Mouse (Mus musculus): ENCODE data around the gene Egfl7. TPM values are rescaled to one million over a fixed set of nuclear protein-coding genes. Genes with fewer than 3 reads are reported as not detected.

Gene Egfl7
- polyA plus RNA-seq, 1 experiment from 2014 or later, result 76.5 TPM

DNA sequence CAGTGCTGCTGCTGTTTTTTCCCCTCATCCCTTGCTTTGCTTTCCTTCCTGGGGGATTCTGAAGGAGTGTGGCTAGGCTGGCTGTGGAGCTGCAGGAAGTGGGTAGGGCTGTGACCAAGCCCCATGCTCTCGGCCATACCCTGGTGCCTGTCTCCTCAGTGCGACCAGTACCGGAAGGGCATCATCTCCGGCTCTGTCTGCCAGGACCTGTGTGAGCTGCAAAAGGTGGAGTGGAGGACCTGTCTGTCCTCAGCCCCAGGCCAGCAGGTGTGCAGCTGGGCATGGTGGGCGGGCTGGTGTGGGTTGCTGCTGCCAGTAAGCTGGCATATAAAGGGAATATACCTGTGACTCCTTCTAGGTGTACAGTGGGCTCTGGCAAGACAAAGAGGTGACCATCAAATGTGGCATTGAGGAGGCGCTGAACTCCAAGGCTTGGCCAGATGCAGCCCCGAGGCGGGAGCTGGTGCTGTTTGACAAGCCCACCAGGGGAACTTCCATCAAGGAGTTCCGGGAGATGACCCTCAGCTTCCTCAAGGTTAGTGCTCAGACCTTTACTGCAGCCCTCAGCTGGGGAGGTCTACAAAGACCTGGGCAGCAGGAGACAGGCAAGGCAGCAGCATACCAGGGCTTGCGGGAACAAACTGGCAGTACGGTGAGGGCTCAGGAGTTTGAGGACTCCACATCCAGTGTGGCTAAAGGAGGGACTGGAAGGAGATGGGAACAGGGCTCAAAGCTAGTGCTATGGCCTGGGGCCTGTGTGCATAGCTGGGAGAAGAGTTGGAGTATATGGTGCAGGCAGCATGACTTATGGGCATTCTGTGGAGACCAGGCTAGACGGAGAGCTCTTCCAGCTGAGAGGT lies 55.0 kb downstream of the Egfl7 start:
- Histone ChIP-seq H3K9me3 (replicated peaks) (no peaks in the 10 kb centered on the region), H3K27ac (replicated peaks) (no peak overlapping the region; the same call in 1 of the 2 replicates), H3K27me3 (replicated peaks) (no peaks in the 10 kb centered on the region), H3K36me3 (peaks cover 42% of the 10 kb centered on the region), H3K4me2 (no peak overlapping the region), H3K9ac (replicated peaks) (no peak overlapping the region), H3K4me1 (peaks cover 90% of the 10 kb centered on the region), H3K4me3 (replicated peaks) (no peak overlapping the region)
- WGBS, result 71% methylated on average over 12 of the region's 12 CpGs
- ATAC-seq (ENCODE audit: low FRiP score), result no peak

DNA sequence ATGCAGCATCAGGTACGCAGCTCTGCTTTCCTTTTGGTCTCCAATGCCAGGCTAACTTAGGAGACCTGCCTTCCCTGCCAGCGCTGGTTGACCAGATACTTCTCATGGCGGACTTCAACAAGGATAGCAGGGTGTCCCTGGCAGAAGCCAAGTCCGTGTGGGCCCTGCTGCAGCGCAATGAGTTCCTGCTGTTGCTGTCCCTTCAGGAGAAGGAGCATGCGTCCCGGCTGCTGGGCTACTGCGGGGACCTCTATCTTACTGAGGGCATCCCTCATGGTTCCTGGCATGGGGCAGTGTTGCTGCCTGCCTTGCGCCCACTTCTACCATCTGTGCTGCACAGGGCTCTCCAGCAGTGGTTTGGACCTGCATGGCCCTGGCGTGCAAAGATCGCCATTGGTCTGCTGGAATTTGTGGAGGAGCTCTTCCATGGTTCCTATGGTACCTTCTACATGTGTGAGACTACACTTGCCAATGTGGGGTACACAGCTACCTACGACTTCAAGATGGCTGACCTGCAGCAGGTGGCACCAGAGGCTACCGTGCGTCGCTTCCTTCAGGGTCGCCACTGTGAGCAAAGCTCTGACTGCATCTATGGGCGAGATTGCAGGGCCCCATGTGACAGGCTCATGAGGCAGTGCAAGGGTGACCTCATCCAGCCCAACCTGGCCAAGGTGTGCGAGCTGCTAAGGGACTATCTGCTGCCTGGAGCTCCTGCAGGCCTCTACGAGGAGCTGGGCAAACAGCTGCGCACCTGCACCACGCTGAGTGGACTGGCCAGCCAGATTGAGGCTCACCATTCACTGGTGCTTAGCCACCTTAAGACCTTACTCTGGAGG lies 55.9 kb downstream of the Egfl7 start:
- H3K4me1 ChIP-seq, result peaks cover 82% of the 10 kb centered on the region

DNA sequence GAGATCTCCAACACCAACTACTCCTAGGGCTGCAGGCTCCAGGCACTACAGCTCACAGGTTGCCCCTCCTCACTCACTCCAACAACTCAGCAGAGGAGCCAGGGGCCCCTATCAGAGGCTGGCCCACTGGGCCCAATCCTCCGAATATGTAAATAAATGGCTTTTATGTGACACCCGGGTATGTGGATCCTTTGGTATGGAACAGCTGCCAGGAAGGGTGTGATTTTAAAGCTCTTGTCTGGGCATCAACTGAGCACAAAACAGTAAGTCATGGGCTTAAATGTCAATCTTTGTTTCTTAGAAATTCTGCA lies 56.5 kb downstream of the Egfl7 start:
- no peaks in the 10 kb centered on the region for H3K27me3 ChIP-seq (replicated peaks)
- no peak for ATAC-seq (ENCODE audit: low FRiP score)
- peaks cover 76% of the 10 kb centered on the region for H3K4me1 ChIP-seq
- no peak overlapping the region for H3K9ac ChIP-seq (replicated peaks)
- H3K27ac ChIP-seq (replicated peaks), result no peak overlapping the region
- H3K4me2 ChIP-seq, result no peak overlapping the region
- no peak overlapping the region for H3K4me3 ChIP-seq (replicated peaks)
- H3K9me3 ChIP-seq (replicated peaks), result no peaks in the 10 kb centered on the region
- 34% methylated on average over 2 of the region's 2 CpGs for WGBS
- H3K36me3 ChIP-seq, result peaks cover 42% of the 10 kb centered on the region

More for the DNA sequence above, 55.9 kb downstream of the Egfl7 start:
- no peaks in the 10 kb centered on the region for H3K27me3 ChIP-seq (replicated peaks)
- H3K27ac ChIP-seq (replicated peaks), result no peak overlapping the region
- 82% methylated on average over 21 of the region's 21 CpGs for WGBS
- no peak overlapping the region for H3K4me3 ChIP-seq (replicated peaks)
- no peak overlapping the region for H3K4me2 ChIP-seq
- ATAC-seq (ENCODE audit: low FRiP score), result no peak
- peaks cover 42% of the 10 kb centered on the region for H3K36me3 ChIP-seq
- H3K9ac ChIP-seq (replicated peaks), result no peak overlapping the region
- no peaks in the 10 kb centered on the region for H3K9me3 ChIP-seq (replicated peaks)

DNA sequence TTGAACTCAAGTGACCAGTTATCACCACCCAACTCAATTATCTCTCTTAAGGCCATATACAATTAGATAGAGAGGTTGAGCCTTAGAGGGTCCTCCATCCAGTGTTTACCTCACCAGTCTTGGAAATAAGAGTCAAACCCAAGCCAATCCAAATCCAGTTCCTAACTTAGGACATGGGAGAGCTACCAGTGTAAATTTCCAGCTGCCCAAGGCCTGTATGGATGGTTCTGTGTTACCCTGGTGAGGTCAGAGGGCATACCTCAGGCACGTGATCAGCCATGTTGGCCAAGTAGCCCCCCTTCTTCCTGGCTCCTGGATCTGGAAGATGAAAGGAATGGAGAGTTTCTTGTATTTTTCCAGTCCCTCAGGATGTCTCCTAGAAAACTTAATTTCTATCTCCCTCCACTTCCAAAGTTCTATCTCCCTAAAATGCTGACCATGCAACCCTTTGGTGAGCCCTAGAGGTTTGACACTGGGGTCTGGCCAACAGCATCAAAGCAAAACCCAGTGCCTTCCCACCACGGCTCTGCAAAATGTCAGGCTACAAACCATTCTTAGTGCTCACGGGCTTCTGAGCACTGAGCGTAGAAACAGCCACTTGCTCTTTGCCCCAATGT lies 57.6 kb downstream of the Egfl7 start:
- Histone ChIP-seq H3K9ac (replicated peaks) (no peak overlapping the region), H3K27me3 (replicated peaks) (no peaks in the 10 kb centered on the region), H3K27ac (replicated peaks) (no peak overlapping the region), H3K36me3 (peaks cover 42% of the 10 kb centered on the region), H3K9me3 (replicated peaks) (no peaks in the 10 kb centered on the region), H3K4me2 (peak overlapping the region; percentile 72; the same call in 1 of the 2 replicates), H3K4me3 (replicated peaks) (no peak overlapping the region), H3K4me1 (peaks cover 65% of the 10 kb centered on the region)
- 90% methylated on average over 4 of the region's 4 CpGs for WGBS
- no peak for ATAC-seq (ENCODE audit: low FRiP score)

DNA sequence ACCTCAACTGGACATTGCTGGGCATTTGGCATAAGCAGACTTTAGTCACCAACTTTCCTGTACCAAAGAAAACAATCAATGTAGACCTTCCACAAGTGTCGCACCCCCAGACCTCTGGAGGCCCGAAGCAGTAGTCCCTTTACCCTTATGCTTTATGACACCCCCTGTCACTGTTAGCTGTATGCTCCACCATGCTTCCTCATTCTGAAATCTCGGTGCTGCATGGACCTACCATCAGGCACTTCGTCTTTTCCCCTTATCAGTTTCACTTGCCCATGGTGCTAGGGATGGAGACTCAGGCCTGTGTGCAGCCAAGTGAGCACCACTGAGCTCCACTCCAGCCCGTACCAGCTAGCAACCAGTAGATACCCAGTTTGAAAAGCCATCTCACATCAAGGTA lies 58.2 kb downstream of the Egfl7 start:
- H3K9ac ChIP-seq (replicated peaks), result no peak overlapping the region
- H3K36me3 ChIP-seq, result peaks cover 42% of the 10 kb centered on the region
- ATAC-seq (ENCODE audit: low FRiP score), result no peak
- no peaks in the 10 kb centered on the region for H3K9me3 ChIP-seq (replicated peaks)
- H3K4me2 ChIP-seq, result peak overlapping the region; percentile 72
- 84% methylated on average over 5 of the region's 5 CpGs for WGBS
- peaks cover 59% of the 10 kb centered on the region for H3K4me1 ChIP-seq
- H3K27me3 ChIP-seq (replicated peaks), result no peaks in the 10 kb centered on the region
- peak overlapping the region; percentile 83; the same call in 1 of the 2 replicates for H3K4me3 ChIP-seq (replicated peaks)
- no peak overlapping the region for H3K27ac ChIP-seq (replicated peaks)

DNA sequence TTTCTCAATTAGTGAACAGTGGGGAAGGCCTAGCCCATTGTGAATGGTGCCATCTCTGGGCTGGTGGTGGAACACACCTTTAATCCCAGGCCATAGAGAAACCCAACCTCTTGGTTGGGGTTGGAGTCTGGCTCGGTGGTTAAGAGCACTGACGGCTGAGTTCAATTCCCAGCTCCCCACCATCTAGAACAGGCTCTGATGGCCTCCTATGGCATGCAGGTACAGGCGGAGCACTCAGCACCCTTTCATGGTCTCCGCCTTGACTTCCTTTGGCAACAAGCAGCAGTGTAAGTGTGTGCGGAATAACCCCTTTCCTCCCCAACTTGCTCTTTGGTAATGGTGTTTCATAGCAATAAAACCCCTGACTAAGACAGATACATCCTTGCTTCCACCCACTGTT lies 58.8 kb downstream of the Egfl7 start:
- peaks cover 42% of the 10 kb centered on the region for H3K36me3 ChIP-seq
- 71% methylated on average over 5 of the region's 5 CpGs for WGBS
- no peak for ATAC-seq (ENCODE audit: low FRiP score)

DNA sequence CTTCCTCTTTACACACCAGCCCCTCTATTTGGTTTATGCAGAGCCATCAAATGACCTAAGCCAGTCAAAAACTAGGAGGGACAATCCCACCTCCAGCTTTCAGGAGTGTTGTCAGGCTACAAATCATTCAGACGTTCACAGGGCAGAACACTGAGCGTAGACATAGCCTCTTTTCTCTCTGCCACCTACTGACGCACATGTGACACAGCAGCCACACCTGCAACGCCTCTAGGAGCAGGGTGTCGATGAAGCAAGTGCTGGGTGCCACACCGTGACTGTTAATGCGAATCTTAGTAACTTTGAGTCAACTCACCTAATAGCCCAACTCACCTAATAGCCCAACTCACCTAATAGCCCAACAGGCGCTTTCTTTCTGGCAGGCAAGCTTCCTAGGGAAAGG lies 59.3 kb downstream of the Egfl7 start:
- peak overlapping the region; percentile 72 for H3K4me2 ChIP-seq
- ATAC-seq (ENCODE audit: low FRiP score), result peak; percentile 58; the same call in 1 of the 2 replicates
- 5% methylated on average over 8 of the region's 8 CpGs for WGBS

More for the DNA sequence above, 58.8 kb downstream of the Egfl7 start:
- Histone ChIP-seq H3K27me3 (replicated peaks) (no peaks in the 10 kb centered on the region), H3K27ac (replicated peaks) (no peak overlapping the region), H3K4me2 (peak overlapping the region; percentile 72), H3K9ac (replicated peaks) (0 out of 2 replicates have a peak overlapping the region, but pooled peaks have one; percentile 88), H3K4me3 (replicated peaks) (peak overlapping the region; percentile 83), H3K4me1 (peaks cover 54% of the 10 kb centered on the region), H3K9me3 (replicated peaks) (no peaks in the 10 kb centered on the region)

DNA sequence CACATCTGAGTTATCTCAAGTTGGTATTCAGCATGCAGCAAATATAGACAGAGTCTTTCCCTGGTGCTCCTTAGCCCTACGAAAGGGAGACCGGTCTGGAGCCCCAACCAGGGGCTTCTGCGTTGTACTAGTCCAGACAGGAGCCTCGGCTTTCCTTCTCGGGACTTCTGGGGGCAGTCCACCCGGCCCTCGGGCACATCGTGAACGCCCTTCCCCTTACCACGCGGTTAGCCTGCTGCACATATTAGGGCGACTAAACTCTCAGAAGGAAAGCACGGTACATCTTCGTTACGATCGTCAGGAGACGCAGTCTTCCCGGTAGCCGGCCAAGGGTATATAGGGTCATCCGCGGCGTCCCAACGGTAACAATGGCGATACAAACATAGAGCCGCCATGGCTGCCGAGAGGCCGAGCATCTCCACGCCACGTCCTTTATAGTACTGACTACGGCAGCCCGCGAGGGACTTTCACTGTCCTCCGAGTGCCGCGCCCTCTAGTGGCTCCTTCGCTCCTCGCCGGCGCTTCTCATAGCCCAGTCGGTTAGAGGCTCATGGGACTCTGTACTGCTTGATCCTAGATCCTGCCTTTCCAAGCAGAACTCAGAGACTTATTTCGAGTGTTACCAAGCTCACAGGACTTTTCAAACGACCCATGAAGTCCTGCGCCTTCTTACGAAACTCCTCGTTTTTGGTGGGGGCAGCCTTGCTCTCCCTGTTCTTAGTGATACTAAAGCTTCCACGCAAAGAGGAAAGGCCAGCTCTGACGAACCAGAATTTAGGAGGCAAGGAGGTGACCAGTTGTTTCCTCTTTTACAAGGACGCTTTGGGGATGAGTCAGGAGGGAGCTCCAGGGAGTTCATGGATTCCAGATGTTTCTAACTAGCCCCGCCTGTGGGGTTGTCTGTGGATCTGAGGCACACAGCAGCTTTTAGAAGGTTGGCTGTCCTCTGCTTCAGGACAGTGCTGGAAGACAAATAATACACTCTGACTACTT lies 60.3 kb downstream of the Egfl7 start:
- Histone ChIP-seq H3K9ac (replicated peaks) (peak overlapping the region; percentile 88), H3K9me3 (replicated peaks) (no peaks in the 10 kb centered on the region), H3K4me2 (peak overlapping the region; percentile 72), H3K4me3 (replicated peaks) (peak overlapping the region; percentile 83), H3K4me1 (peaks cover 39% of the 10 kb centered on the region), H3K36me3 (peaks cover 29% of the 10 kb centered on the region), H3K27ac (replicated peaks) (peak overlapping the region; percentile 83), H3K27me3 (replicated peaks) (no peaks in the 10 kb centered on the region)
- peak; percentile 84 for ATAC-seq (ENCODE audit: low FRiP score)
- 5% methylated on average over 49 of the region's 49 CpGs for WGBS

More for the DNA sequence above, 59.3 kb downstream of the Egfl7 start:
- peaks cover 49% of the 10 kb centered on the region for H3K4me1 ChIP-seq
- H3K9me3 ChIP-seq (replicated peaks), result no peaks in the 10 kb centered on the region
- peak overlapping the region; percentile 83 for H3K4me3 ChIP-seq (replicated peaks)
- H3K9ac ChIP-seq (replicated peaks), result peak overlapping the region; percentile 88
- H3K27me3 ChIP-seq (replicated peaks), result no peaks in the 10 kb centered on the region
- peaks cover 40% of the 10 kb centered on the region for H3K36me3 ChIP-seq
- peak overlapping the region; percentile 49; the same call in 1 of the 2 replicates for H3K27ac ChIP-seq (replicated peaks)

DNA sequence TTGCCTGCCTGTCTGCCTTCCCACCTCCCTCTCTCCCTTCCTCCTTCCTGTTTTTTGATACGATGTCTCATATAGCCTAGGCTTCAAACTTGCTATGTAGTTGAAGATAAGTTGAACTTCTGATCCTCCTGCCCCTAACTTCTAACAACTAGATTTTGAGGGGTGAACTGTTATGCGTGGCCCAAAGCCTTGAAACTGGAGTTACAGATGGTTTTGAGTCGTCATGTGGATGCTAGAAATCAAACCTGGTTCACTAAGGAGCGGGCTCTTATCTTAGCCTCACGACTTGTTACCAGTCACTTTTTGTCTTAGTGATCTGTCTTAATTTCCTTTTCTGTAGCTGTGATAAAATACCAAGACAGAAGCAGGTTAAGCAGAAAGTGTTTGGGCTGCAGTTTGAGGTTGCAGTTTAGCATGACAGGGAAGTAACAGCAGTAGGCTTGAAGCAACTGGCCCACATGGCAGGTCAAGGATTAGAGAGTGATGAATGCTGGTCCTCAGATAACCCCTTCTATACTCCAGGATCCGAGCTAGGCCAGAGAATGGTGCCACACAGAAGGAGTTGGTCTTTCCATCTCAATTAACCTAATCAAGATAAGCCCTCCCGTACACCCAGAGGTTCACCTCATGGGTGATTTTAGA lies 61.3 kb downstream of the Egfl7 start:
- peaks cover 30% of the 10 kb centered on the region for H3K4me1 ChIP-seq
- no peak overlapping the region for H3K4me3 ChIP-seq (replicated peaks)
- H3K27ac ChIP-seq (replicated peaks), result no peak overlapping the region
- ATAC-seq (ENCODE audit: low FRiP score), result no peak
- H3K9me3 ChIP-seq (replicated peaks), result no peaks in the 10 kb centered on the region
- whole genome bisulfite sequencing, result 88% methylated on average over 7 of the region's 7 CpGs
- H3K4me2 ChIP-seq, result no peak overlapping the region
- no peak overlapping the region for H3K9ac ChIP-seq (replicated peaks)
- H3K27me3 ChIP-seq (replicated peaks), result no peaks in the 10 kb centered on the region
- H3K36me3 ChIP-seq, result peaks cover 19% of the 10 kb centered on the region
